Mouse (Mus musculus) myocyte (in vitro differentiated cells): ENCODE data around the gene Ankrd39. TPM values are rescaled to one million over a fixed set of nuclear protein-coding genes. Genes with fewer than 3 reads are reported as not detected.
A peak's percentile ranks its signal among the peaks of the same experiment; 100 is the strongest.

Experiments
- H3K27me3 ChIP-seq: one replicate; pipeline ENCODE4 v1.6.1; 2011; ENCODE audit not compliant: control insufficient read depth, insufficient read depth, insufficient read length
- H3K36me3 ChIP-seq: one replicate; pipeline ENCODE4 v1.6.1; 2011; ENCODE audit not compliant: control insufficient read depth, insufficient read depth
- H3K4me2 ChIP-seq: one replicate; pipeline ENCODE4 v1.6.1; 2011; ENCODE audit warnings: low read depth, control low read depth
- H3K4me3 ChIP-seq: one replicate; pipeline ENCODE4 v1.5.1; 2011; ENCODE audit warnings: mild to moderate bottlenecking, control low read depth, moderate library complexity
- H3K79me2 ChIP-seq: one replicate; pipeline ENCODE4 v1.6.1; 2011; ENCODE audit not compliant: control insufficient read depth, insufficient read depth
- H3ac ChIP-seq: one replicate; pipeline ENCODE4 v1.6.1; 2011; ENCODE audit not compliant: control insufficient read depth, insufficient read length
- CEBPB ChIP-seq: IDR thresholded peaks from 2 replicates; pipeline ENCODE4 v1.6.1; 2011; ENCODE audit warnings: mild to moderate bottlenecking, moderate library complexity; ENCODE audit not compliant: poor library complexity, insufficient read depth, severe bottlenecking
- E2F4 ChIP-seq: IDR thresholded peaks from one replicate; pipeline ENCODE4 v1.6.1; 2011; ENCODE audit warnings: mild to moderate bottlenecking, control low read depth, moderate library complexity; ENCODE audit not compliant: insufficient read depth
- MAX ChIP-seq: IDR thresholded peaks from one replicate; pipeline ENCODE4 v1.6.1; 2011; ENCODE audit warnings: low read depth, mild to moderate bottlenecking, control low read depth
- MYOD1 ChIP-seq, 3 experiments: IDR thresholded peaks; one replicate each; pipeline ENCODE4 v1.6.1; 2011; ENCODE audit warnings: control low read depth in 2 of 3, low read depth in 2 of 3, mild to moderate bottlenecking in 2 of 3, moderate library complexity in 1 of 3; ENCODE audit not compliant: insufficient read length in 2 of 3, control insufficient read depth in 1 of 3
- MYOG ChIP-seq, 3 experiments: IDR thresholded peaks; one replicate each; pipeline ENCODE4 v1.6.1; 2011; ENCODE audit warnings: control low read depth in 2 of 3, low read depth in 2 of 3, mild to moderate bottlenecking in 2 of 3; ENCODE audit not compliant: insufficient read length in 2 of 3, control insufficient read depth in 1 of 3, insufficient read depth in 1 of 3
- POLR2A ChIP-seq: IDR thresholded peaks from one replicate; pipeline ENCODE4 v1.6.1; 2011; ENCODE audit warnings: low read depth, mild to moderate bottlenecking, control low read depth, moderate library complexity; ENCODE audit not compliant: insufficient read length
- POLR2AphosphoS2 ChIP-seq: IDR thresholded peaks from one replicate; pipeline ENCODE4 v1.6.1; 2011; ENCODE audit warnings: low read depth, control low read depth; ENCODE audit not compliant: insufficient read length
- REST ChIP-seq: IDR thresholded peaks from one replicate; pipeline ENCODE4 v1.6.1; 2011; ENCODE audit warnings: mild to moderate bottlenecking, control low read depth, moderate library complexity; ENCODE audit not compliant: insufficient read depth, insufficient read length
- SRF ChIP-seq: IDR thresholded peaks from one replicate; pipeline ENCODE4 v1.6.1; 2011; ENCODE audit warnings: low read depth; ENCODE audit not compliant: control insufficient read depth, insufficient read length
- TCF12 ChIP-seq: IDR thresholded peaks from one replicate; pipeline ENCODE4 v1.6.1; 2011; ENCODE audit warnings: mild to moderate bottlenecking, control low read depth; ENCODE audit not compliant: poor library complexity, insufficient read depth, severe bottlenecking
- TCF3 ChIP-seq: IDR thresholded peaks from one replicate; pipeline ENCODE4 v1.6.1; 2011; ENCODE audit warnings: low read depth, control low read depth; ENCODE audit not compliant: insufficient read length
- USF1 ChIP-seq: IDR thresholded peaks from one replicate; pipeline ENCODE4 v1.6.1; 2011; ENCODE audit warnings: low read depth, mild to moderate bottlenecking, control low read depth, moderate library complexity
- polyA plus RNA-seq: library from polyadenylated mRNA; unstranded; fragments of >200 nt; fragmentation: generic; extraction: Trizol; gene quantifications from one replicate; pipeline ENCODE4 v1.2.1, GENCODE M21; 2012; ENCODE audit warnings: missing spikeins

Ankrd39 gene
- polyA plus RNA-seq, 1 experiment: 17.9 TPM

- Histone ChIP-seq H3K27me3 (no peaks in the 10 kb centered on the region), H3K79me2 (peaks cover 38% of the 10 kb centered on the region), H3ac (no peak overlapping the region), H3K4me2 (peak overlapping the region; percentile 49), H3K4me3 (no peak overlapping the region), H3K36me3 (no peaks in the 10 kb centered on the region)
- TF ChIP-seq POLR2A (no peak), USF1 (no peak), REST (no peak), SRF (no peak), CEBPB (no peak), E2F4 (no peak), POLR2AphosphoS2 (no peak), MYOG (IDR thresholded peaks at IDR 0.05; ENCODE audit: control insufficient read depth in 1 of 3, insufficient read depth in 1 of 3, insufficient read length in 2 of 3, low read depth in 2 of 3) (no peak), TCF12 (no peak), MAX (no peak), TCF3 (no peak), MYOD1 (IDR thresholded peaks at IDR 0.05; ENCODE audit: control insufficient read depth in 1 of 3, insufficient read length in 2 of 3, low read depth in 2 of 3) (no peak)
These were observed 54.7 kb downstream of the Ankrd39 start for GRCm38 (mm10) chr1:36492416-36493139.

- TF ChIP-seq TCF12 (no peak), POLR2A (no peak), MYOG (IDR thresholded peaks at IDR 0.05; ENCODE audit: control insufficient read depth in 1 of 3, insufficient read depth in 1 of 3, insufficient read length in 2 of 3, low read depth in 2 of 3) (no peak), MAX (no peak), POLR2AphosphoS2 (no peak), E2F4 (no peak), MYOD1 (IDR thresholded peaks at IDR 0.05; ENCODE audit: control insufficient read depth in 1 of 3, insufficient read length in 2 of 3, low read depth in 2 of 3) (no peak), SRF (no peak), TCF3 (no peak), CEBPB (no peak), USF1 (no peak), REST (no peak)
- H3ac ChIP-seq: no peak overlapping the region
- no peak overlapping the region for H3K4me2 ChIP-seq
These were observed 57.6 kb downstream of the Ankrd39 start for GRCm38 (mm10) chr1:36489661-36490060.

More at GRCm38 (mm10) chr1:36489661-36490060, 57.6 kb downstream of the Ankrd39 start:
- H3K36me3 ChIP-seq: no peaks in the 10 kb centered on the region
- no peak overlapping the region for H3K4me3 ChIP-seq
- no peaks in the 10 kb centered on the region for H3K27me3 ChIP-seq
- peaks cover 39% of the 10 kb centered on the region for H3K79me2 ChIP-seq

Other genes starting within 250 kb of the Ankrd39 start
- gene Arid5a, start 239.7 kb downstream of the Ankrd39 start, polyA plus RNA-seq: 65.8 TPM
- 35.7 TPM for gene Kansl3, start 178.3 kb downstream of the Ankrd39 start, polyA plus RNA-seq
- gene Fer1l5, start 175.2 kb downstream of the Ankrd39 start, polyA plus RNA-seq: 0.59 TPM
- 44.8 TPM for gene Lman2l, start 102.2 kb downstream of the Ankrd39 start, polyA plus RNA-seq
- gene Cnnm4, start 75.8 kb downstream of the Ankrd39 start, polyA plus RNA-seq: 21.6 TPM
- gene Cnnm3, start 35.6 kb downstream of the Ankrd39 start, polyA plus RNA-seq: 10.2 TPM
- gene Ankrd23, start 10.6 kb downstream of the Ankrd39 start, polyA plus RNA-seq: 78.6 TPM
- gene Gm42417, start 8.0 kb downstream of the Ankrd39 start, polyA plus RNA-seq: 0.13 TPM
- gene Sema4c, start 10.9 kb upstream of the Ankrd39 start, polyA plus RNA-seq: 30.7 TPM
- 1.5 TPM for gene Fam178b, start 135.7 kb upstream of the Ankrd39 start, polyA plus RNA-seq
- 1,086 TPM for gene Cox5b, start 144.0 kb upstream of the Ankrd39 start, polyA plus RNA-seq
- 0.12 TPM for gene 4933424G06Rik, start 162.7 kb upstream of the Ankrd39 start, polyA plus RNA-seq
- 111 TPM for gene Actr1b, start 167.0 kb upstream of the Ankrd39 start, polyA plus RNA-seq
- gene Zap70, start 214.4 kb upstream of the Ankrd39 start, polyA plus RNA-seq: 2.3 TPM